In genomic region chr5:73344310-73344709, GRCm38 (mm10) we compare ENCODE assay signal across 9 mouse cellular contexts. TPM values are rescaled to one million over a fixed set of nuclear protein-coding genes. Genes with fewer than 3 reads are reported as not detected.
A peak's percentile ranks its signal among the peaks of the same experiment; 100 is the strongest.
DNase-seq lines count a peak whose midpoint lies in the region; ATAC-seq and TF ChIP-seq lines count a peak whose summit lies in the region.
"Had no signal": no experiment of that assay in that cellular context is flagged by ENCODE, and none has a peak within 500 bp of the region (broad histone marks: within the 10 kb centered on the region; RNA-seq: fewer than 3 reads in every experiment).

No protein-coding gene starts in this region.

- H3K4me3 ChIP-seq in kidney, embryonic 15.5 days (replicated peaks), result no peak overlapping the region
- no peak overlapping the region for H3K4me3 ChIP-seq in kidney, adult 2 months (ENCODE audit: insufficient read depth, low read depth, low read length)
- no peak overlapping the region for H3K4me3 ChIP-seq in heart, postnatal 0 days (ENCODE audit: low read depth, low read length)
- H3K4me3 ChIP-seq: limb, embryonic 15.5 days had no signal

- no peak for TF ChIP-seq EP300 in heart, postnatal 0 days (IDR thresholded peaks at IDR 0.05; ENCODE audit: low read depth)

- DNase-seq in kidney, adult 2 months, result no peak
- peak; percentile 80 to 91 for DNase-seq in adrenal gland, adult (ENCODE audit: inconsistent age in 2 of 2, low spot score in 1 of 2)
- peak; percentile 30 for DNase-seq in heart, postnatal 0 days (ENCODE audit: low spot score)
- peak; percentile 52 to 66 for DNase-seq in left cerebral cortex, postnatal 10 days (ENCODE audit: extremely low spot score in 1 of 2, low spot score in 2 of 2)
- peak; percentile 40 for DNase-seq in urinary bladder, postnatal 25 days (ENCODE audit: low spot score)
- no peak for DNase-seq in ovary, postnatal 10 days (ENCODE audit: low spot score)
- DNase-seq in kidney, adult 18-20 months, result no peak

- peaks cover 8% of the 10 kb centered on the region; the same call in 1 of the 2 replicates for H3K27me3 ChIP-seq in kidney, embryonic 15.5 days
- no peaks in the 10 kb centered on the region for H3K27me3 ChIP-seq in kidney, adult 2 months (replicated peaks; ENCODE audit: control insufficient read depth, insufficient read depth, low read length)
- H3K27me3 ChIP-seq in heart, postnatal 0 days (ENCODE audit: control insufficient read depth, insufficient read depth, low read length), result no peaks in the 10 kb centered on the region
- H3K27me3 ChIP-seq: limb, embryonic 15.5 days had no signal

- no peaks in the 10 kb centered on the region for H3K36me3 ChIP-seq in kidney, embryonic 15.5 days
- H3K36me3 ChIP-seq in kidney, adult 2 months (ENCODE audit: control insufficient read depth, insufficient read depth, low read length), result no peaks in the 10 kb centered on the region
- no peaks in the 10 kb centered on the region for H3K36me3 ChIP-seq in heart, postnatal 0 days (replicated peaks; ENCODE audit: control insufficient read depth, insufficient read depth, low read length)
- H3K36me3 ChIP-seq: limb, embryonic 15.5 days had no signal

- ATAC-seq in kidney, embryonic 15.5 days (replicated peaks; ENCODE audit: low FRiP score), result 0 out of 2 replicates have a peak, but pooled peaks have one; percentile 40
- ATAC-seq in heart, postnatal 0 days (ENCODE audit: insufficient read depth, low read depth), result no peak; the same call in 1 of the 2 replicates

- H3K4me1 ChIP-seq in kidney, embryonic 15.5 days, result no peaks in the 10 kb centered on the region
- no peaks in the 10 kb centered on the region for H3K4me1 ChIP-seq in kidney, adult 2 months (ENCODE audit: control insufficient read depth, insufficient read depth, low read length)
- no peaks in the 10 kb centered on the region for H3K4me1 ChIP-seq in heart, postnatal 0 days (ENCODE audit: control insufficient read depth, insufficient read depth)

- H3K4me2 ChIP-seq in kidney, embryonic 15.5 days, result no peak overlapping the region
- no peak overlapping the region for H3K4me2 ChIP-seq in heart, postnatal 0 days (ENCODE audit: low read depth, low read length)
- H3K4me2 ChIP-seq: limb, embryonic 15.5 days had no signal

- WGBS in kidney, embryonic 15.5 days, result 59% methylated on average over 10 of the region's 10 CpGs
- WGBS in kidney, adult 2 months, result 60% methylated on average over 10 of the region's 10 CpGs
- 48% methylated on average over 10 of the region's 10 CpGs for WGBS in heart, postnatal 0 days

- no peak for TF ChIP-seq CTCF in kidney, adult 2 months (conservative IDR thresholded peaks at IDR 0.05; ENCODE audit: insufficient read depth, insufficient read length, low read depth, low read length)
- no peak for TF ChIP-seq CTCF in heart, postnatal 0 days (IDR thresholded peaks at IDR 0.05; ENCODE audit: low read depth)

- H3K9me3 ChIP-seq in kidney, embryonic 15.5 days (replicated peaks), result no peaks in the 10 kb centered on the region
- H3K9me3 ChIP-seq in heart, postnatal 0 days (replicated peaks; ENCODE audit: control insufficient read depth, low read length), result no peaks in the 10 kb centered on the region
- H3K9me3 ChIP-seq: limb, embryonic 15.5 days had no signal

- intact Hi-C loops in left cerebral cortex, postnatal 10 days (cut with DNase I), result no loop called here

- no peak for TF ChIP-seq POLR2A in kidney, adult 2 months (IDR thresholded peaks at IDR 0.05; ENCODE audit: low read depth, low read length)

- no peak overlapping the region for H3K27ac ChIP-seq in kidney, embryonic 15.5 days
- H3K27ac ChIP-seq in kidney, adult 2 months (ENCODE audit: insufficient read depth, low read depth, low read length), result no peak overlapping the region
- H3K27ac ChIP-seq in heart, postnatal 0 days (ENCODE audit: low read depth), result no peak overlapping the region

- no peak overlapping the region for H3K9ac ChIP-seq in kidney, embryonic 15.5 days
- no peak overlapping the region for H3K9ac ChIP-seq in heart, postnatal 0 days (replicated peaks; ENCODE audit: low read depth, low read length)
- H3K9ac ChIP-seq: limb, embryonic 15.5 days had no signal

RNA-seq across cellular contexts. Expression of gene Ociad2, which starts 3.5 kb away (rescaled TPM):
- 11.4 and 12.4 TPM in 2 replicates for polyA plus RNA-seq in kidney, embryonic 15.5 days (2015; fragmentation: Nextera tagmentation; extraction: Ambion mirVana)
- 2.8 and 3.5 TPM in 2 replicates for polyA plus RNA-seq in kidney, adult 2 months (2012; rRNA removed)
- total RNA-seq in heart, postnatal 0 days (2014; rRNA removed; ENCODE audit: low replicate concordance), result 6.7 and 13.3 TPM in 2 replicates
- polyA plus RNA-seq in heart, postnatal 0 days (2015; fragmentation: Nextera tagmentation; extraction: Ambion mirVana), result 16.7 and 19.6 TPM in 2 replicates
- 10 to 100 TPM; 48.6 to 55.2 TPM for total RNA-seq in left cerebral cortex, postnatal 10 days (2021)

RNA-seq across cellular contexts. Expression of gene Ociad1, which starts 51.7 kb away (rescaled TPM):
- 237 and 247 TPM in 2 replicates for polyA plus RNA-seq in kidney, embryonic 15.5 days (2015; fragmentation: Nextera tagmentation; extraction: Ambion mirVana)
- 65.6 and 75.6 TPM in 2 replicates for polyA plus RNA-seq in kidney, adult 2 months (2012; rRNA removed)
- total RNA-seq in heart, postnatal 0 days (2014; rRNA removed; ENCODE audit: low replicate concordance), result 131 and 139 TPM in 2 replicates
- polyA plus RNA-seq in heart, postnatal 0 days (2015; fragmentation: Nextera tagmentation; extraction: Ambion mirVana), result 265 TPM in 2 replicates
- total RNA-seq in left cerebral cortex, postnatal 10 days (2021), result 100 to 1,000 TPM; 356 to 358 TPM

Comparison
In these comparisons a context has a peak if more than half of its experiments do, and no peak if none do; other contexts are left out.
1. DNase-seq: peak in adrenal gland, adult (2 of 2), heart, postnatal 0 days (single experiment), left cerebral cortex, postnatal 10 days (2 of 2) and urinary bladder, postnatal 25 days (single experiment); none in kidney, adult 2 months (single experiment), ovary, postnatal 10 days (single experiment) and kidney, adult 18-20 months (single experiment).